Mouse (Mus musculus) layer of hippocampus, adult 2 months (tissue): Measurements from ENCODE around the gene Glb1l. TPM values are rescaled to one million over a fixed set of nuclear protein-coding genes. Genes with fewer than 3 reads are reported as not detected.
"Not testable (repeated sequence)": the region's sequence is repeated elsewhere in the genome, so short reads cannot be mapped to it uniquely, and the experiment has no call there.

ENCODE experiments used
- DNase-seq, 2 experiments: peaks; one replicate each; pipeline ENCODE4 v3.0.0; 2022; ENCODE audit warnings: low spot score in 2 of 2
- H3K27ac ChIP-seq: fragments of 200-600 bp; 2 replicates; pipeline ENCODE4 v1.8.1; 2022
- H3K4me3 ChIP-seq: fragments of 200-600 bp; 2 replicates; pipeline ENCODE4 v1.8.1; 2022; ENCODE audit warnings: mild to moderate bottlenecking
- CTCF ChIP-seq: fragments of 200-600 bp; conservative IDR thresholded peaks from 2 replicates; pipeline ENCODE4 v1.8.1; 2022; ENCODE audit warnings: antibody characterized with exemption, mild to moderate bottlenecking, moderate library complexity
- total RNA-seq, 2 experiments: library from RNA; stranded (reverse); gene quantifications; 2 replicates each; pipeline ENCODE4 v1.2.3; 2021

Glb1l gene
- total RNA-seq, 2 experiments from 2014 or later, result 16.9 to 17.7 TPM

DNA sequence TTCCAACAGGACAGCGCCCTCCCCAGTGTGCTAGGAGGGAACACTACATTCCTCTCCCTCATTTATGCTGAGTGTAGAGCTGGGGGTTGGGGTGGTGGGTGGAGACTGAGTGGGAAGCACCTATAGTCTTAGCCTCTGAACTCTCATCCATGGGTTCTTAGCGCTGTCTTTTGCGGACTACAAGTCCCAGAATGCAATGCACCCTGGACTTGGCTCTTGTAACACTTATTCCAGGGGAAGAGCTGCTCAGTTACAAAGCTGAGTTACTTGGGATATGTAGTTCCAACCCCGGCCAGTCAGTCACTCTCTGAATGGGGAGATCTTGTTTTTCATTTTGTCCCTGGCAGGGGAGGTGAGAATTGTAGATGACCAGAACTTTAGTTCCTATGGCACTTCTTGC lies 34.2 kb upstream of the Glb1l start:
- no peak overlapping the region for H3K4me3 ChIP-seq
- peak; percentile 22; the same call in 1 of the 2 replicates for TF ChIP-seq CTCF
- H3K27ac ChIP-seq, result peak overlapping the region; percentile 82; the same call in 1 of the 2 replicates
- DNase-seq, result peak; percentile 64 to 72

DNA sequence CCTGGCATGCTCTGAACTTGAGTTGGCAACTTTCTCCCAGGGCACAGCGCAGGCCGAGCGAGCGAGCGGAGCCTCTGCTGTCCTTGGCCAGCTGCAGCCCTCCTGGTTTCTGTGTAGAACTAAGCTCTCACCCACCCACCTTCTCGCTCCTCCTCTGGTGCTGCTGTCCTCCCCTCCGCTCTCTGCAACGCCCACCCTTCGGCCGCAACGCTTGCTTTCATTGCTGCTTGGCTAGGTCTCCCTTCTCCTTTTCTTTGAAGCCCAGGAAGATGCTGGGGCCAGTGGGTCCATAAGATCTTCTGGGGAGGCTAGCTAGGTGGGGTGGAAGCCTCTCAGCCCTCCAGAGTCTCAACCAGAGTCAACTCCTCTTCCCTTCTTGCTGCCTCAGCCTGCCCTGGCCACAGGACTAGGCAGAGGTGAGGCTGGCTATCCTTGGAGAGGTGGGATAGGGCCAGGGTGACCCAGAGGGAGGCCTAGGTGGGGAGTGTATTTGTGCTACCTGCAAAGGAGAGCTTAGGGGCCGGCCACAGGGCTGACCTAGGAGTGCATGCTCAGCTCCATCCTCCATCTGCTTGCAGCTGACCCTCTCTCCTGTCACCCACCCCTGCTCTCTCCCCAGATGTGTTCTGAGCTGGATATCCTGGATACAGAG lies 33.7 kb upstream of the Glb1l start:
- TF ChIP-seq CTCF, result no peak
- peak overlapping the region; percentile 43; the same call in 1 of the 2 replicates for H3K27ac ChIP-seq
- DNase-seq, result no peak
- no peak overlapping the region for H3K4me3 ChIP-seq

DNA sequence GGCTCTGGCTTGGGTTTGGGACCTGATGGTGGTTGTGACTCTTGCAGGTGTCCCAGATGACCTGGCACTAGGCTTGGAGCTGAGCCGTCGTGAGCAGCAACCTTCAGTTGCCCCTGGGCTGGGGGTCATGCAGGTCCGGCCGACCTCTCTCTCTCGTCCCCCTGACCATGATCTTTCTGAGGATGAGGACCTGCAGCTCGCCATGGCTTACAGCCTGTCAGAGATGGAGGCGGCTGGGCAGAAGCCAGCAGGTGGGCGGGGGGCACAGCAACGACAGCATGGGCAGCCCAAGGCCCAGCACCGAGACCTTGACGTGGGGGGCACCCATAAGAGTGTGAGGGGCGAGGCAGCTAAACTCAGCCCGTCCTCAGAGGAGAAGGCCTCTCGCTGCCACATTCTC lies 32.8 kb upstream of the Glb1l start:
- no peak for DNase-seq
- TF ChIP-seq CTCF, result no peak
- Histone ChIP-seq H3K4me3 (no peak overlapping the region), H3K27ac (no peak overlapping the region)

DNA sequence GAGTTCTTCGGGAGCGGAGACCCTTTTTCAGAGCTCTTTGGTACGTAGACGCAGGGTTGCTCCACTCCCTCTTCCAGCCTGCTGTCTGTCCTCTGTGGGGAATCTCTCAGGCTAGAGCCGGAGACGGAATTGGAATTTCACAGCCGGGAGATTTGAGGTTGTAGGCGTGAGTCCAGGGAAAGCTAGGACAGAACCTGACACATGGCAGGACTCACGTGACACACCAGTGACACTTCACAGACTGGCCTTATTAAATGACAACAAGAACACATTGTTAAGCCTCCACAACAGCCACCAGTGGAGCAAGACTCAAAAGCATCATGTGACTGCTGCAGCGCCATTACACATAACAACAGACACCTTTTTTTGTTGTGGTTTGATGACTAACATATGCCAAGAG lies 29.0 kb upstream of the Glb1l start:
- H3K27ac ChIP-seq, result peak overlapping the region; percentile 81
- DNase-seq, result no peak

GRCm38 (mm10) chr1:75236117-75237050 lies 25.8 kb upstream of the Glb1l start, which contains the start of gene Dnajb2:
Dnajb2 (plus strand) TSS chr1:75236406.
- no peak for TF ChIP-seq CTCF
- peak within 1 kb of the TSS; percentile 97 for H3K4me3 ChIP-seq
- DNase-seq, result peak; percentile 80 to 81
- H3K27ac ChIP-seq, result peak within 1 kb of the TSS; percentile 100

More for the DNA sequence above, 29.0 kb upstream of the Glb1l start:
- TF ChIP-seq CTCF, result no peak
- H3K4me3 ChIP-seq, result no peak overlapping the region; the same call in 1 of the 2 replicates

DNA sequence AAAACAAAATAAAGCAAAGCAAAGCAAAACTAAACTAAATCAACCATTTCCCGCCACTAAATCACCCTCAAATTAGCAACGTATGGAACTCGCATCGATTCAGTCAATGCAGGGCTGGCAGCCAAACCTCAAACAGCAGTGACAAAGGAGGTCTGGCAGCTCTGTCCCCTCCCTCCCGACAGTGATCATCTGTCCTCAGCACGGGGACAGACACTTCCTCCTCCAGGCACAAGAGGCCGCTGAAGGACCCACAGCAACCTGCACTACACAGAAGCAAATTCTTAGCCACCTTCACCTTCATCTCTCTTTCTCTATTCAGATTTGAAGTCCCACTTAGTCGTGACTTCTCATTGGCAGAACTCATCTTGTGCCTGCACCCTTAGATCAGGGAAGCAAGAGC lies 24.0 kb upstream of the Glb1l start:
- peak; percentile 64 to 79 for DNase-seq
- Histone ChIP-seq H3K27ac (peak overlapping the region; percentile 44; the same call in 1 of the 2 replicates), H3K4me3 (no peak overlapping the region)
- TF ChIP-seq CTCF, result peak; percentile 89

DNA sequence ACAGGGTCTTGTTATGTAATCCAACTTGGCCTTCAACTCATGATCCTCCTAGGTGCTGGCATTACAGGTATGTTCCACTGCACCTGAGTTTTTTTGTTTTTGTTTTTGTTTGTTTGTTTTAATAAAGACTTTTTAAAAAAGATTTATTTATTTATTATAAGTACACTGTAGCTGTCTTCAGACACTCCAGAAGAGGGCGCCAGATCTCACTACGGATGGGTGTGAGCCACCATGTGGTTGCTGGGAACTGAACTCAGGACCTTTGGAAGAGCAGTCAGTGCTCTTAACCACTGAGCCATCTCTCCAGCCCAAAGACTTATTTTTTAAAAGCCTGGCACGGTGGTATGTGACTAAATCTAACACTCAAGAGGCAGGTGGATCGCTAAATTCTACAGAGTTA lies 21.9 kb upstream of the Glb1l start:
- not testable (repeated sequence) for DNase-seq
- TF ChIP-seq CTCF, result peak; percentile 57

DNA sequence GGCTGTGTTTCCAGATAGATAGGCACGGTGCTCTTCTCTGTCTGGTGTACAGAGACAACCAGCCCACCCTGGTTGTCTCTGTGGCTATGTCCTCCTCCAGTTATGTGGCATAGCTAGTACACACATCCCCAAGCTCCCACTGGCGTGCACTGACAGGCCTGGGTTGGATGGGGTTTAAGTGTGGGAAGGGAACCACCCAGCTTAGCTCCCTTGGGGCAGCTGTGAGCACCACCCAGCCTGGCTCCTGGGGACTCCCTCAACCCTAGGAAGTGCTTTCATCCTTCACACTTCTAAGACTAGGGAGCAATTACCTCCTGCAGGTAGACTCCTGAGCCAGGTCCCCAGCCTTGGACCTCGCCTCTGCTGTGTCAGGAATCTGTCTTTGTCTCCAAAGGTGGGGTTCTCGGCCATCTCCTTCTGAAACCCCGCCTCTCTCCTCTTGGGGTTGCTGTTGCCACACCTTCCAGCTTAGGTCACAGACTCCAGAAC lies 21.1 kb upstream of the Glb1l start, which contains the start of gene A630095N17Rik:
TSS of gene A630095N17Rik (minus strand) at position 439 of the 489 bp plus-strand sequence.
- TF ChIP-seq CTCF, result no peak
- no peak within 1 kb of the TSS for H3K27ac ChIP-seq

More for the DNA sequence above, 21.9 kb upstream of the Glb1l start:
- H3K27ac ChIP-seq, H3K4me3 ChIP-seq: not testable (repeated sequence)

GRCm38 (mm10) chr1:75231224-75231623 lies 20.6 kb upstream of the Glb1l start:
- Histone ChIP-seq H3K4me3 (no peak overlapping the region), H3K27ac (no peak overlapping the region)
- DNase-seq, result no peak
- no peak for TF ChIP-seq CTCF

More for the DNA sequence above, 21.1 kb upstream of the Glb1l start, which contains the start of gene A630095N17Rik:
- DNase-seq, result no peak
- H3K4me3 ChIP-seq, result no peak within 1 kb of the TSS

DNA sequence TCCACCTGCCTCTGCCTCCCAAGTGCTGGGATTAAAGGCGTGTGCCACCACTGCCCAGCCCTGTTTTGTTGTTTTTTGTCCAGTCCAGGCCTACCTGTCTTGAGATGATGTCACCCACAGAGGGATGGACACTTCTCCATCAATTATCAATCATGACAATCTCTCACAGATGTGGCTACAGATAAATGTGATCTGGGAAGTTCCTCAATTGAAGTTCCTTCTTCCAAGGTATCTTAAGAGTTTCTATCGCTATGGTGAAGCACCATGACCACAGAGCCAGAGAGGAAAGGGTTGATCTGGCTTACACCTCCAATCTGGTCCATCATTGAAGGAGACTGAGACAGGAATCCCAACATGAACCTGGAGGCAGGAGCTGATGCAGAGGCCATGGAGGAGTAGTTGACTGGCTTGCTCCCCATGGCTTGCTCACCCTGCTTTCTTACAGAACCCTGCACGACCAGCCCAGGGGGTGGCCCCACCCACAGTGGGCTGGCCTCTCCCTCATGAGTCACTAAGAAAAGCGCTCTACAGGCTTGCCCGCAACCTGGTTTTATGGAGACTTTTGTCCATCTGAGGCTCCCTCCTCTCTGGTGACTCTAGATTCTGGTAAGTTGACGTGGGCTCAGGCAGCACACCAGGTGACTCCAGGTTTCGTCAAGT lies 19.9 kb upstream of the Glb1l start:
- TF ChIP-seq CTCF, result no peak
- H3K27ac ChIP-seq, result no peak overlapping the region
- H3K4me3 ChIP-seq, result no peak overlapping the region
- DNase-seq, result no peak

- DNase-seq, result no peak
- TF ChIP-seq CTCF, result no peak
Observed at GRCm38 (mm10) chr1:75229158-75229557, 18.5 kb upstream of the Glb1l start.

DNA sequence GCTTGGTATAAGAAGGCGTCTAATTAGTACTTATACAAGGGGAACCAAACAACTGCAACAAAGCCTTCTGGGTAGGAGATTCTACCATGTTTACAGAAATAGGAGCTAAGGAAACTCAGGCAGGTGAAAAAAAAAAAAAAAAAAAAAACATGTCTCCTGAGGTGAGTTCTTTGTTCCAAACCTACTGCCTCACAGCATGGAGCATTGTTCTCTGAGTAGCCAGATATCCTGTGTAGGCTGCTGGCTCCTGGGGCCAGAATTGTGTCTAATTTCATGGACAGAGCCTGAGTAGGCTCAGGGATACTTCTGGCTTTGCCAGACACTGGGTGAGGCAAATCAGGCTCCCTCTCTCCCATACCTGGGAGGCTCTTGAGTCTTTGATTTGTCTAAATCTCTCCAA lies 17.0 kb upstream of the Glb1l start:
- no peak overlapping the region for H3K4me3 ChIP-seq
- DNase-seq, result no peak
- no peak overlapping the region for H3K27ac ChIP-seq
- no peak for TF ChIP-seq CTCF

More at GRCm38 (mm10) chr1:75229158-75229557, 18.5 kb upstream of the Glb1l start:
- Histone ChIP-seq H3K27ac (no peak overlapping the region), H3K4me3 (no peak overlapping the region)

DNA sequence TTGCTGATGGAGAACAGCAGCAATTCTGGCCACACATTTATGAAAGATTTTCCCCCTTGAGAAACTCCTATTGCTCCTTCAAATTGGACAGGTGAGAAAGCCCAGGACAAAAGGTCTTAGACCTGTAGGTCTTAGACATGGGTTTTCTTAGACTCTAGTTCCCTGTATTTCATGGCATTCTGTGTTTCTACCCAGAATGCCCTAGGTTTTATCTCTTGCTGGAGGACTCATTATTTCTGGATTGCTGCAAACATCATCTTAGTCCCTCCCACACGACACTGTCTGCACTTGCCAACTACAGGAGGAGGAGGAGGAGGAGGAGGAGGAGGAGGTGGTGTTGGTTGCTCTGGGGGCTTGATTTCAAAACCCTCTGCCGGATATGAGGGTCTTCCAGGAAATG lies 15.5 kb upstream of the Glb1l start:
- no peak for TF ChIP-seq CTCF
- DNase-seq, result no peak
- Histone ChIP-seq H3K4me3 (no peak overlapping the region), H3K27ac (no peak overlapping the region)
